Mouse (Mus musculus): Measurements from ENCODE around the gene Lta. TPM values are rescaled to one million over a fixed set of nuclear protein-coding genes. Genes with fewer than 3 reads are reported as not detected.

Gene Lta
- total and polyA plus RNA-seq, 2 experiments from 2014 or later = 0.47 to 0.85 TPM

GRCm38 (mm10) chr17:35251162-35251719, 46.1 kb upstream of the Lta start:
- no peaks in the 10 kb centered on the region for H3K9me3 ChIP-seq (ENCODE audit: low read length)

GRCm38 (mm10) chr17:35250348-35251120, 45.4 kb upstream of the Lta start:
- Histone ChIP-seq H3K27ac (no peak overlapping the region), H3K9ac (replicated peaks; ENCODE audit: low read length) (no peak overlapping the region), H3K36me3 (ENCODE audit: insufficient read depth, low read length) (peaks cover 69% of the 10 kb centered on the region), H3K4me1 (ENCODE audit: insufficient read depth, low read length) (no peaks in the 10 kb centered on the region), H3K4me2 (ENCODE audit: low read depth, low read length) (no peak overlapping the region), H3K27me3 (ENCODE audit: insufficient read depth, low read length) (no peaks in the 10 kb centered on the region), H3K4me3 (ENCODE audit: low read length) (no peak overlapping the region), H3K9me3 (ENCODE audit: low read length) (no peaks in the 10 kb centered on the region)
- TF ChIP-seq CTCF (IDR thresholded peaks at IDR 0.05; ENCODE audit: low read depth) = no peak
- 92% methylated on average over 3 of the region's 3 CpGs for WGBS
- DNase-seq (ENCODE audit: low spot score) = no peak
- no peak for ATAC-seq

More at GRCm38 (mm10) chr17:35251162-35251719, 46.1 kb upstream of the Lta start:
- H3K27ac ChIP-seq = no peak overlapping the region
- no peak overlapping the region for H3K9ac ChIP-seq (replicated peaks; ENCODE audit: low read length)
- H3K27me3 ChIP-seq (ENCODE audit: insufficient read depth, low read length) = no peaks in the 10 kb centered on the region
- no peak for DNase-seq (ENCODE audit: low spot score)
- H3K4me2 ChIP-seq (ENCODE audit: low read depth, low read length) = no peak overlapping the region
- TF ChIP-seq CTCF (IDR thresholded peaks at IDR 0.05; ENCODE audit: low read depth) = no peak
- 82% methylated on average over 15 of the region's 15 CpGs for WGBS
- ATAC-seq = no peak
- H3K36me3 ChIP-seq (ENCODE audit: insufficient read depth, low read length) = peaks cover 63% of the 10 kb centered on the region
- no peak overlapping the region for H3K4me3 ChIP-seq (ENCODE audit: low read length)
- no peaks in the 10 kb centered on the region for H3K4me1 ChIP-seq (ENCODE audit: insufficient read depth, low read length)

DNA sequence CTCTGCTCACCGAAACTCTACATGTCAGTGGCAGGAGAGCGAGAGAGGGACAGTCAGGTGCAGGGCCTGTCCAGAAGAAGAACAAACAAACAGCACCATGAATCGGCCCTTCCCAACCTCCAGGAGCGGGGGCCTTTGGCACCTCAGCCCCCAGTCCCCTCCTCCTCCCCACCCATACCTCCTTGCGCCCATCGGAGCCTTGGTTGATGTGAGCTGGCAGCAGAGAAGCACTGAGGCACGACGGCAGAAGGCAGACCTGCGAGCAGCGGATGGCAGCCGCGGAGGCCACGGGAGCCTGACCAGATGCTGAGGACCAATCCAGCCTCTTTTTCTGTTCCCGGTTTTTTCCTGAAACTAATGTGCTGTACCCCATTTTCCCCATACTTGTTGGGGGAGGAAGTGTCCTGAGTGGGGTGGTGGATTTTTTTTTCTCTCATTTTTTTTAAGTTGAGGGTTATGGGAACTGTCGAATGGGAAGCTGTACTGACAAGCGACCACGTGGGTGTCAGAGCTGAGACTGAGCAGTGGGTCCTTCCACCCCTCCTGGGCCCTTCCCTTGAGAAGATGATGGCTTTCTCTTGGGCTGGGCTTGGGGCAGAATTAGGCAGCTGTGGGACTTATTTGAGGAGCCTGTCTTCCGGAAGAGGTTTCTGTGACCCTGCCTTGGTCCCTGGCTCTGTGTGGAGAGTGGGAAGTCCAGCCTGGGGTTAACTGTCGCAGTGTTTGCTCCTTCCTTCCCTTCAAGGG, 44.5 kb upstream of the Lta start:
- Histone ChIP-seq H3K36me3 (ENCODE audit: insufficient read depth, low read length) (peaks cover 78% of the 10 kb centered on the region), H3K27ac (no peak overlapping the region), H3K27me3 (ENCODE audit: insufficient read depth, low read length) (no peaks in the 10 kb centered on the region), H3K4me1 (ENCODE audit: insufficient read depth, low read length) (0 out of 2 replicates have a peak, but pooled peaks cover under 1% of the 10 kb centered on the region), H3K4me2 (ENCODE audit: low read depth, low read length) (no peak overlapping the region), H3K4me3 (ENCODE audit: low read length) (no peak overlapping the region), H3K9ac (replicated peaks; ENCODE audit: low read length) (no peak overlapping the region), H3K9me3 (ENCODE audit: low read length) (no peaks in the 10 kb centered on the region)
- DNase-seq (ENCODE audit: low spot score) (no peak), ATAC-seq (no peak)
- TF ChIP-seq CTCF (IDR thresholded peaks at IDR 0.05; ENCODE audit: low read depth) = no peak
- 81% methylated on average over 19 of the region's 19 CpGs for WGBS

DNA sequence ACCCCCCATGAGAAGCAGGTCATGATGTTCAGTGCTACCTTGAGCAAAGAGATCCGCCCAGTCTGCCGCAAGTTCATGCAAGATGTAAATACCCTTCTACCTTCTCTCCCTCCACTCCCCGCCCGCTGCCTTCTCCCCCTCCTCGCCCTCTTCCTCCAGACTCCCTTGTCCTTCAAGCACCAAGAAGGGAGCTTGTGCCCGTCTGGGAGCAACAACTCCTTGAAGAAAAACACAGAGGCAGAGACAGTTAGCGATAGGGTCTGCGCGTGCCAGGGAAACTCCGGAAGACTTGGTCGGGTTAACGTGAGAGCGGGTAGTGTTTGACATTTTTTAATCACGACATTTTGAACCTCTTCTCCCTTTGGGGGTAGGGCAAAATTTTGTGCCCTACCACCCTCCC, 43.8 kb upstream of the Lta start:
- H3K4me3 ChIP-seq (ENCODE audit: low read length) = no peak overlapping the region
- no peak overlapping the region for H3K27ac ChIP-seq
- H3K4me1 ChIP-seq (ENCODE audit: insufficient read depth, low read length) = peaks cover 7% of the 10 kb centered on the region
- no peak overlapping the region for H3K9ac ChIP-seq (replicated peaks; ENCODE audit: low read length)
- TF ChIP-seq CTCF (IDR thresholded peaks at IDR 0.05; ENCODE audit: low read depth) = no peak
- 84% methylated on average over 14 of the region's 14 CpGs for WGBS
- no peaks in the 10 kb centered on the region for H3K27me3 ChIP-seq (ENCODE audit: insufficient read depth, low read length)
- H3K9me3 ChIP-seq (ENCODE audit: low read length) = no peaks in the 10 kb centered on the region
- ATAC-seq = no peak
- DNase-seq (ENCODE audit: low spot score) = no peak
- H3K4me2 ChIP-seq (ENCODE audit: low read depth, low read length) = no peak overlapping the region
- H3K36me3 ChIP-seq (ENCODE audit: insufficient read depth, low read length) = peaks cover 82% of the 10 kb centered on the region

DNA sequence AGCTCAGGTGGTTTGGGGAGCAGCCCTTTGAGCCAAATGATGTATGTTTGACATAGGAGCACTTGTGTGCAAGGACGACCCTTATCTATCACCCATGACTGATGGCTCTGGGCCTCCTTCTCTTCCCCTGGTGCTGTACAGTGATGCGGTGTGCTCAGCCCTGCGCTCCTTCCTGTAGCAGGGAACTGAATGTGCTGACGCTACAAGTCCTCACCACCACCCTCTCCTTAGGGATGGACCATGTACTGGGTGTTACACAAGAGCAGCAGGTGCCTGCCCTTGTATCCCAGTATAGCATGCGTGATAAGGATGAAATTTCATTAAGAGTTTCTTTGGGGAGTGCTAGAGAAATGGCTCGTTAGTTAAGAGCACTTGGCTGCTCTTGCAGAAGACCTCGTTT, 42.0 kb upstream of the Lta start:
- 81% methylated on average over 7 of the region's 7 CpGs for WGBS
- no peak for ATAC-seq
- Histone ChIP-seq H3K9ac (replicated peaks; ENCODE audit: low read length) (no peak overlapping the region), H3K4me1 (ENCODE audit: insufficient read depth, low read length) (peaks cover 12% of the 10 kb centered on the region), H3K9me3 (ENCODE audit: low read length) (no peaks in the 10 kb centered on the region), H3K27ac (no peak overlapping the region), H3K4me2 (ENCODE audit: low read depth, low read length) (no peak overlapping the region), H3K27me3 (ENCODE audit: insufficient read depth, low read length) (no peaks in the 10 kb centered on the region), H3K4me3 (ENCODE audit: low read length) (no peak overlapping the region), H3K36me3 (ENCODE audit: insufficient read depth, low read length) (peaks cover 69% of the 10 kb centered on the region)
- TF ChIP-seq CTCF (IDR thresholded peaks at IDR 0.05; ENCODE audit: low read depth) = no peak
- no peak for DNase-seq (ENCODE audit: low spot score)

- Histone ChIP-seq H3K4me2 (ENCODE audit: low read depth, low read length) (no peak overlapping the region), H3K36me3 (ENCODE audit: insufficient read depth, low read length) (peaks cover 66% of the 10 kb centered on the region), H3K27ac (no peak overlapping the region), H3K27me3 (ENCODE audit: insufficient read depth, low read length) (no peaks in the 10 kb centered on the region), H3K4me3 (ENCODE audit: low read length) (no peak overlapping the region), H3K9ac (replicated peaks; ENCODE audit: low read length) (no peak overlapping the region), H3K4me1 (ENCODE audit: insufficient read depth, low read length) (peaks cover 12% of the 10 kb centered on the region), H3K9me3 (ENCODE audit: low read length) (no peaks in the 10 kb centered on the region)
- peak; percentile 68 for TF ChIP-seq CTCF (IDR thresholded peaks at IDR 0.05; ENCODE audit: low read depth)
- no peak for ATAC-seq
- DNase-seq (ENCODE audit: low spot score) = peak; percentile 58
- 79% methylated on average over 15 of the region's 15 CpGs for WGBS
Measured at GRCm38 (mm10) chr17:35245731-35246623, 40.8 kb upstream of the Lta start.
